Mouse (Mus musculus): ENCODE results near the gene Pak6.

DNA sequence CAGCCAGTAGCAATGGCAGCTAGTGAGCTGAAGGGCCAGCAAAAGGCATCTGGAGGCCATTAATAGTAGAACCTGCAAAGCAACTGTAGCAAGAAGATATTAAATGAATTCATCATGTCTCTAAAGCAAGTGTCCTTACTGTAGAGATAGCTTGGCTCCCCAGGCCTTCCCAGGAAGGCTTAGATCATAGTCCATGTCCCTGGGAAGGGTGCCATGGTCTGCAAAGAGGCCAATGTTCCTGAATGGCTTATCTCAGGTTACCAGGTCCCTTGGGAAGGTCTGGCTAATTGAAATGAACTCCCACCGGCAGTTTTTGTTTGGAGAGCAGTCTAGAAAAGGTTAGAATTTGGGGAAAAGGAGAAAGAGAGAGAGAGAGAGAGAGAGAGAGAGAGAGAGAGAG, 8.6 kb downstream of the Pak6 start:
- TF ChIP-seq EP300 (IDR thresholded peaks at IDR 0.05; ENCODE audit: low read depth) = no peak
- no peak for TF ChIP-seq CTCF (IDR thresholded peaks at IDR 0.05; ENCODE audit: low read depth)
